Mouse (Mus musculus): ENCODE data around the gene Eif4g3. TPM values are rescaled to one million over a fixed set of nuclear protein-coding genes. Genes with fewer than 3 reads are reported as not detected.
"Not testable (repeated sequence)": the region's sequence is repeated elsewhere in the genome, so short reads cannot be mapped to it uniquely, and the experiment has no call there.

Gene Eif4g3
- polyA plus RNA-seq, 1 experiment: 72.1 TPM

DNA sequence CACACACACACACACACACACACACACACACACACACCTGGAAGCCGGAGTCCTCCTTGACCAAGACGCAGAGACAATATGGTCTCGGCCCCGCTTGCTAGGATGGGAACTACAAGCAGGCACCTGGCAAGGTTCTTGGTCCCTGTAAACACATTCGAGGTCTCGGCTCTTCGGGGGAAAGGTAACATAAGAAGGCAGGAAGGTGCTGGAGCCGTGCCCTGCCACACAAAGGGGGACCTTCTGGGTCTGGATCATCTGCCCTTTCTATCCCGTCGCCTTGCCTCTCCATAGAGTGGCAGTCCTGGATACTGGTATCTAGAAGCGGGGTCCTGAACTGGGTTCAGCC, 28.3 kb upstream of the Eif4g3 start:
- TF ChIP-seq POLR2A (IDR thresholded peaks at IDR 0.05; ENCODE audit: control insufficient read depth, extremely low read depth, insufficient read depth, low read length, poor library complexity) (no peak), CTCF (IDR thresholded peaks at IDR 0.05; ENCODE audit: borderline replicate concordance, control insufficient read depth, extremely low read depth, insufficient read depth, low read length, poor library complexity) (no peak)
- H3K4me3 ChIP-seq (ENCODE audit: control insufficient read depth, insufficient read depth, low read length): no peak overlapping the region
- H3K27me3 ChIP-seq (ENCODE audit: control insufficient read depth, insufficient read depth, low read length): no peaks in the 10 kb centered on the region
- 94% methylated on average over 11 of the region's 11 CpGs for WGBS
- no peaks in the 10 kb centered on the region for H3K4me1 ChIP-seq (replicated peaks; ENCODE audit: control insufficient read depth, insufficient read depth, low read length)
- H3K27ac ChIP-seq (ENCODE audit: control insufficient read depth, insufficient read depth, low read length): no peak overlapping the region
- H3K36me3 ChIP-seq (ENCODE audit: control insufficient read depth, insufficient read depth, low read length): peaks cover 6% of the 10 kb centered on the region
- DNase-seq: no peak

GRCm38 (mm10) chr4:137968203-137968602, 24.6 kb upstream of the Eif4g3 start:
- Histone ChIP-seq H3K36me3 (ENCODE audit: control insufficient read depth, insufficient read depth, low read length) (no peaks in the 10 kb centered on the region), H3K27ac (ENCODE audit: control insufficient read depth, insufficient read depth, low read length) (no peak overlapping the region), H3K27me3 (ENCODE audit: control insufficient read depth, insufficient read depth, low read length) (no peaks in the 10 kb centered on the region), H3K4me3 (ENCODE audit: control insufficient read depth, insufficient read depth, low read length) (no peak overlapping the region), H3K4me1 (replicated peaks; ENCODE audit: control insufficient read depth, insufficient read depth, low read length) (no peaks in the 10 kb centered on the region)
- peak; percentile 66 for DNase-seq
- no peak for TF ChIP-seq POLR2A (IDR thresholded peaks at IDR 0.05; ENCODE audit: control insufficient read depth, extremely low read depth, insufficient read depth, low read length, poor library complexity)
- peak; percentile 89; the same call in 1 of the 2 replicates for TF ChIP-seq CTCF (IDR thresholded peaks at IDR 0.05; ENCODE audit: borderline replicate concordance, control insufficient read depth, extremely low read depth, insufficient read depth, low read length, poor library complexity)
- 23% methylated on average over 9 of the region's 9 CpGs for whole genome bisulfite sequencing

DNA sequence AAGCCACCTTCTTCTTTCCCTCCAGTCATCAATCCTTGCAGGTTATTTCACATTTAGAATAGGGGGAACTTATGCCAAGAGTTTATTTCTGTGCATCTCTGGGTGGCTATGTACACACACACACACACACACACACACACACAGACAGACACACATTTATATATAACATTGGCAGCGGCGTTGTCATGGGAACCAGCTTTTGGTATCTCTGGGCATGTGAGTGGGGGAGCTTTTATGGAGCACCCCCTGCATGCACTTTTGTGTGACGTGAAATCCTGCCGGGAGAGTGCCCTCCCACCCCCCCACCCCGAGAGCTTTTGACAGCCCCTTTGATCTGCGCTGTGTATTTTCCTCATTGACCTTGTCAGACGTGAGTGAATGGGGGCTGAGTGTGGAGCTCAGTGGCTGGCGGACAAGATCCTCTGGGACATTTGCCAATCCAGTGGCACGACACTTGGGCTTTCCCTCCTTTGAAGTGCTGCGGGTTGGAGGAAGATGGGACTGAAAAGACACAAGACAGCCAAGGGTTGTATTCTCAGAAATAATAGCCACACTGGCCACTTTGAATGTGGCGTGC, 22.1 kb upstream of the Eif4g3 start:
- not testable (repeated sequence) for H3K4me3 ChIP-seq (ENCODE audit: control insufficient read depth, insufficient read depth, low read length); DNase-seq; H3K27ac ChIP-seq (ENCODE audit: control insufficient read depth, insufficient read depth, low read length); H3K4me1 ChIP-seq (replicated peaks; ENCODE audit: control insufficient read depth, insufficient read depth, low read length); H3K27me3 ChIP-seq (ENCODE audit: control insufficient read depth, insufficient read depth, low read length); H3K36me3 ChIP-seq (ENCODE audit: control insufficient read depth, insufficient read depth, low read length)
- WGBS: no CpG with 5 or more reads among the region's 11 CpGs

- no CpG with 5 or more reads among the region's 11 CpGs for WGBS
- not testable (repeated sequence) for H3K36me3 ChIP-seq (ENCODE audit: control insufficient read depth, insufficient read depth, low read length); H3K27me3 ChIP-seq (ENCODE audit: control insufficient read depth, insufficient read depth, low read length); H3K4me3 ChIP-seq (ENCODE audit: control insufficient read depth, insufficient read depth, low read length); DNase-seq; H3K4me1 ChIP-seq (replicated peaks; ENCODE audit: control insufficient read depth, insufficient read depth, low read length); H3K27ac ChIP-seq (ENCODE audit: control insufficient read depth, insufficient read depth, low read length)
Observed at GRCm38 (mm10) chr4:137974856-137975432, 17.9 kb upstream of the Eif4g3 start.

DNA sequence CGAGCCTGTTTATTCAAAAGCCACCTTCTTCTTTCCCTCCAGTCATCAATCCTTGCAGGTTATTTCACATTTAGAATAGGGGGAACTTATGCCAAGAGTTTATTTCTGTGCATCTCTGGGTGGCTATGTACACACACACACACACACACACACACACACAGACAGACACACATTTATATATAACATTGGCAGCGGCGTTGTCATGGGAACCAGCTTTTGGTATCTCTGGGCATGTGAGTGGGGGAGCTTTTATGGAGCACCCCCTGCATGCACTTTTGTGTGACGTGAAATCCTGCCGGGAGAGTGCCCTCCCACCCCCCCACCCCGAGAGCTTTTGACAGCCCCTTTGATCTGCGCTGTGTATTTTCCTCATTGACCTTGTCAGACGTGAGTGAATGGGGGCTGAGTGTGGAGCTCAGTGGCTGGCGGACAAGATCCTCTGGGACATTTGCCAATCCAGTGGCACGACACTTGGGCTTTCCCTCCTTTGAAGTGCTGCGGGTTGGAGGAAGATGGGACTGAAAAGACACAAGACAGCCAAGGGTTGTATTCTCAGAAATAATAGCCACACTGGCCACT, 13.7 kb upstream of the Eif4g3 start:
- not testable (repeated sequence) for DNase-seq; H3K4me1 ChIP-seq (replicated peaks; ENCODE audit: control insufficient read depth, insufficient read depth, low read length); H3K27me3 ChIP-seq (ENCODE audit: control insufficient read depth, insufficient read depth, low read length); H3K27ac ChIP-seq (ENCODE audit: control insufficient read depth, insufficient read depth, low read length); H3K36me3 ChIP-seq (ENCODE audit: control insufficient read depth, insufficient read depth, low read length); H3K4me3 ChIP-seq (ENCODE audit: control insufficient read depth, insufficient read depth, low read length)
- no CpG with 5 or more reads among the region's 11 CpGs for WGBS

DNA sequence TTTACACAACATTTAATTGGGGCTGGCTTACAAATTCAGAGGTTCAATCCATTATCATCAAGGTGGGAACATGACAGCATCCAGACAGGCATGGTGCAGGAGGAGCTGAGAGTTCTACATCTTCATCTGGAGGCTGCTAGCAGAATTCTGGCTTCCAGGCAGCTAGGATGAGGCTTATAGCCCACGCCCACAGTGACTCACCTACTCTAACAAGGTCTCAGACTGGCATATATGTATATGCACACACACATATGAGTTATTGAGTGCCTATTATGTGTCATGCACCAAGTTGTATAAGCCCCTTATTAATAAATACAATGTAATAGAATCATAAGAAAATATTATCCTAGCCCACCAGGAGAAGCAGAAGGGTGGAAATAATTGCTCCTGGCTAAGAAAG, 10.0 kb upstream of the Eif4g3 start:
- no peak overlapping the region for H3K27ac ChIP-seq (ENCODE audit: control insufficient read depth, insufficient read depth, low read length)
- 88% methylated on average over 1 of the region's 1 CpGs for WGBS
- H3K4me3 ChIP-seq (ENCODE audit: control insufficient read depth, insufficient read depth, low read length): no peak overlapping the region
- H3K36me3 ChIP-seq (ENCODE audit: control insufficient read depth, insufficient read depth, low read length): no peaks in the 10 kb centered on the region
- DNase-seq: no peak
- no peaks in the 10 kb centered on the region for H3K4me1 ChIP-seq (replicated peaks; ENCODE audit: control insufficient read depth, insufficient read depth, low read length)
- TF ChIP-seq CTCF (IDR thresholded peaks at IDR 0.05; ENCODE audit: borderline replicate concordance, control insufficient read depth, extremely low read depth, insufficient read depth, low read length, poor library complexity) (no peak), POLR2A (IDR thresholded peaks at IDR 0.05; ENCODE audit: control insufficient read depth, extremely low read depth, insufficient read depth, low read length, poor library complexity) (no peak)
- H3K27me3 ChIP-seq (ENCODE audit: control insufficient read depth, insufficient read depth, low read length): no peaks in the 10 kb centered on the region

DNA sequence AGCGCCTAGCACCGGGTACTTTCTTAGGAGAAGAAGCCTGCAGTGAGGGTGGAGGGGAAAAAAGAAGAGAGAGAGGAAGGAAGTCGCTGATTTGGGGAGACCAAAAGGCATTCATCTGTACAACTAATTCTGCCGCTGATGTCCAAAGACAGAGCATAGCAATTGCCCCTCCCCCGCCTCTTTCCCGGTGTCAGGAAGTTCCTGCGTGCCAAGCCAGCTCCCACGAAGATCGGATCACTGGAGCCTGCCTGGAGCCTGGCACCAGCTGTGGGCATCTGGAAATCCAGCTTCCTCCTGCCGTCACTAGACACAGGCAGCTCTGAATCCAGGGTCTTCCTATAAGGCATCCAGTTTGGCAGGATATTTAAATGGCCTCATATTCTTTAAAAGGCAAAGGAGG, 8.6 kb upstream of the Eif4g3 start:
- TF ChIP-seq CTCF (IDR thresholded peaks at IDR 0.05; ENCODE audit: borderline replicate concordance, control insufficient read depth, extremely low read depth, insufficient read depth, low read length, poor library complexity) (no peak), POLR2A (IDR thresholded peaks at IDR 0.05; ENCODE audit: control insufficient read depth, extremely low read depth, insufficient read depth, low read length, poor library complexity) (no peak)
- WGBS: 45% methylated on average over 10 of the region's 10 CpGs
- Histone ChIP-seq H3K4me3 (ENCODE audit: control insufficient read depth, insufficient read depth, low read length) (no peak overlapping the region), H3K27ac (ENCODE audit: control insufficient read depth, insufficient read depth, low read length) (no peak overlapping the region), H3K4me1 (replicated peaks; ENCODE audit: control insufficient read depth, insufficient read depth, low read length) (no peaks in the 10 kb centered on the region), H3K27me3 (ENCODE audit: control insufficient read depth, insufficient read depth, low read length) (no peaks in the 10 kb centered on the region), H3K36me3 (ENCODE audit: control insufficient read depth, insufficient read depth, low read length) (no peaks in the 10 kb centered on the region)
- no peak for DNase-seq

Data from thymus, adult 2 months (tissue).